Mouse (Mus musculus): ENCODE measurements around the gene Mphosph6.

The Mphosph6 gene

GRCm38 (mm10) chr8:117768971-117769370 is 32.8 kb downstream of the Mphosph6 start:
- DNase-seq: no peak

GRCm38 (mm10) chr8:117765947-117766346 is 35.8 kb downstream of the Mphosph6 start:
- no peak for DNase-seq

GRCm38 (mm10) chr8:117764625-117765024 is 37.1 kb downstream of the Mphosph6 start:
- no peak for DNase-seq

- no peak for DNase-seq
Measured at GRCm38 (mm10) chr8:117762776-117763175, 39.0 kb downstream of the Mphosph6 start.

- DNase-seq: no peak
Measured at GRCm38 (mm10) chr8:117757900-117758299, 43.8 kb downstream of the Mphosph6 start.

- no peak for DNase-seq
Measured at GRCm38 (mm10) chr8:117749436-117749835, 52.3 kb downstream of the Mphosph6 start.

- no peak for DNase-seq
Measured at GRCm38 (mm10) chr8:117747886-117748730, 53.6 kb downstream of the Mphosph6 start.

- DNase-seq: no peak
Measured at GRCm38 (mm10) chr8:117747428-117747827, 54.3 kb downstream of the Mphosph6 start.

- no peak for DNase-seq
Measured at GRCm38 (mm10) chr8:117746651-117747050, 55.1 kb downstream of the Mphosph6 start.

GRCm38 (mm10) chr8:117742431-117743012 is 59.2 kb downstream of the Mphosph6 start:
- DNase-seq: no peak
